Mouse (Mus musculus) kidney, adult 2 months (tissue): Measurements from ENCODE around the gene Cd82.

Experiments used
- CTCF ChIP-seq: fragments of 200-500 bp; conservative IDR thresholded peaks from 2 replicates; pipeline ENCODE4 v1.5.1; 2011; ENCODE audit warnings: low read depth, mild to moderate bottlenecking, control low read depth, low read length, moderate library complexity, mixed read lengths; ENCODE audit not compliant: insufficient read depth, insufficient read length
- POLR2A ChIP-seq: fragments of 200-500 bp; IDR thresholded peaks from one replicate; pipeline ENCODE4 v1.6.1; 2011; ENCODE audit warnings: low read depth, low read length, control low read depth

- TF ChIP-seq POLR2A = no peak
- no peak for TF ChIP-seq CTCF
Measured at GRCm38 (mm10) chr2:93416874-93417709, 45.8 kb downstream of the Cd82 start.
